Mouse (Mus musculus): ENCODE results near the gene Pard3b. TPM values are rescaled to one million over a fixed set of nuclear protein-coding genes. Genes with fewer than 3 reads are reported as not detected.

Gene Pard3b
- polyA plus RNA-seq, 1 experiment from 2014 or later, result 17.0 TPM

DNA sequence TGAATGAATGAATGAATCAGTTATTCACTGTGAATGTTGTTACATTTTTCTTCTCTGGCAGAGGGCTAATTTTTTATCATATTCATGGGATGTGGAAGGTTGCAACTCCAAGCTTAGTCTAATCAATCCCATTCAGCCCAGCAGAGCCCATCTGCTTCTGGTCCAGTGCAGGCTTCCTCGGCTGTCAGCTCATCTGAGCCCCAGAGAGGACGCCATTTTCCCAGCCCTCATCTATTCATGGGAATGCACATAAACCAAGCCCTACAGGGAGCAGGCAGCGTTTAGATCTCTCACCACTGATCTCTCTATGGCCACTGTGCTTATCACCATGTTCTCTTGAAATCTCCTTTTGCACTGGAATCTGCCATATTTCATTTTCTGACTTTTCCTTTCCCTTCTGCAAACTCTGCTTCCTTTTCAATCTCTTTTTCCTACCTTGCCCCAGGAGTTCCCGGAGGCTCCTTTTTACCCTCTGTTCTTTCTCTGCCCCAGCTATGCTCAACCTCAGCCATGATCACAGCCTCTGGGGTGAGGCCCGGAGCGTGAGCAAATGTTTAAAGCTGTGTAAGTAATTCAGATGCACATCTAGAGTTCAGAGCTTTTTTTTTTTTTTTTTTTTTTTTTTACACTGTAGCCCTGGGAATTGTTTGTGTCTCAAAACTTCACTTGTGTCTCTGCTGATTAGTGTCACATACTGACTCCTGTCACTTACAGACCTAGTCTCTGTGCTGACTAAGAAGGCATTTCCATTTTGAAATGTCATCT, 241.3 kb downstream of the Pard3b start:
- H3K36me3 ChIP-seq, result no peaks in the 10 kb centered on the region
- no peak overlapping the region for H3K9ac ChIP-seq
- no peak overlapping the region for H3K27ac ChIP-seq
- ATAC-seq (ENCODE audit: low FRiP score, low read depth), result no peak
- H3K4me3 ChIP-seq, result no peak overlapping the region
- no peak overlapping the region for H3K4me2 ChIP-seq (replicated peaks)
- WGBS, result 64% methylated on average over 6 of the region's 6 CpGs
- no peaks in the 10 kb centered on the region for H3K9me3 ChIP-seq
- no peaks in the 10 kb centered on the region for H3K4me1 ChIP-seq
- no peaks in the 10 kb centered on the region for H3K27me3 ChIP-seq

DNA sequence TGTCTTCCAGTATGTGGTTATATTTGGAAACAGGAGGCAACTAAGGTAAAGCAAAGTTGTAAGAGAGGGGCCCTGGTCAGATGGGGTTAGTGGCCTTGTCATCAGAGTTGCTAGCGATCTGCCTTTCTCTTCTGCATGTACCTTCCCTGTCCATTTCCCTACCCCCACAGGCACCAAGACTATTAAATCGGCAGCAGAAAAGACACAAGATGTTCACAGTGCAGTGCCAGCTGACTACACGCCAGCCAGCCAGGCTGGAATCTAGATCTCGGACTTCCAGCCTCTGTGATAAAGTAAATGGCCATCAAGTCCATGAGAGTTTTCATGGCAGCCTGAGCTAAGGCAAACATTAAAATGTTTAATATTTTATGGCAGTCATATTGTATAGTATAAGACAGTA, 257.4 kb downstream of the Pard3b start:
- H3K9me3 ChIP-seq, result no peaks in the 10 kb centered on the region
- no peak overlapping the region for H3K27ac ChIP-seq
- H3K4me3 ChIP-seq, result no peak overlapping the region
- no peaks in the 10 kb centered on the region for H3K36me3 ChIP-seq
- no peak overlapping the region for H3K4me2 ChIP-seq (replicated peaks)
- WGBS, result 86% methylated on average over 4 of the region's 4 CpGs
- ATAC-seq (ENCODE audit: low FRiP score, low read depth), result no peak
- 0 out of 2 replicates have a peak, but pooled peaks cover under 1% of the 10 kb centered on the region for H3K4me1 ChIP-seq
- H3K9ac ChIP-seq, result no peak overlapping the region
- H3K27me3 ChIP-seq, result no peaks in the 10 kb centered on the region

GRCm38 (mm10) chr1:61903271-61904007, 264.8 kb downstream of the Pard3b start:
- Histone ChIP-seq H3K9ac (no peak overlapping the region), H3K4me1 (no peaks in the 10 kb centered on the region), H3K4me2 (replicated peaks) (no peak overlapping the region), H3K36me3 (no peaks in the 10 kb centered on the region), H3K27me3 (no peaks in the 10 kb centered on the region), H3K4me3 (no peak overlapping the region), H3K27ac (no peak overlapping the region), H3K9me3 (no peaks in the 10 kb centered on the region)
- 79% methylated on average over 4 of the region's 4 CpGs for WGBS
- no peak for ATAC-seq (ENCODE audit: low FRiP score, low read depth)

GRCm38 (mm10) chr1:61904036-61904435, 265.4 kb downstream of the Pard3b start:
- Histone ChIP-seq H3K4me1 (no peaks in the 10 kb centered on the region), H3K4me2 (replicated peaks) (no peak overlapping the region), H3K4me3 (no peak overlapping the region), H3K36me3 (no peaks in the 10 kb centered on the region), H3K9ac (no peak overlapping the region), H3K27ac (no peak overlapping the region), H3K9me3 (no peaks in the 10 kb centered on the region), H3K27me3 (no peaks in the 10 kb centered on the region)
- 64% methylated on average over 4 of the region's 4 CpGs for WGBS
- no peak for ATAC-seq (ENCODE audit: low FRiP score, low read depth)

DNA sequence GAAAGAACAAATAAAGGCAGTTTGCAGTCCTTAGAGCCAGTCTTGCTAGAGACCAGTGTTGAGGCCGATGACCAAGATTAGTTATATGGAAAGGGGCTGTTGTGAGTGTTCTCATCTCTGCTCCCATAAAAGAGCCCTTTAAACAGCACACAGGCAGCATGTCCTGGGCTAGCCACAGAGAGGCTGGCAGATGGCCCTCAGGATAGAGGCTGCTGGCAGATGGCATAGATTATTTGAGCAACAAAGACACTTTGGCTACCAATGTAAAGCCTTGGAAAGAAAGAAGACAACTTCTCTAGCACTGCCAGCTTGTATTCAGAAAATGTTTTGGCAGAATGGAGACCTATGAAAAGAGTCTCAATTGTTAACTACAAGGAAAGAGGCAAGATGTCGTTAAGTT, 274.3 kb downstream of the Pard3b start:
- WGBS, result 34% methylated on average over 2 of the region's 2 CpGs
- H3K36me3 ChIP-seq, result no peaks in the 10 kb centered on the region

GRCm38 (mm10) chr1:61924958-61925357, 286.3 kb downstream of the Pard3b start:
- Histone ChIP-seq H3K9ac (no peak overlapping the region), H3K4me3 (no peak overlapping the region), H3K27ac (no peak overlapping the region), H3K9me3 (no peaks in the 10 kb centered on the region), H3K4me2 (replicated peaks) (no peak overlapping the region), H3K27me3 (no peaks in the 10 kb centered on the region), H3K4me1 (peaks cover 27% of the 10 kb centered on the region), H3K36me3 (no peaks in the 10 kb centered on the region)
- 8% methylated on average over 2 of the region's 2 CpGs for WGBS
- no peak for ATAC-seq (ENCODE audit: low FRiP score, low read depth)

More for the DNA sequence above, 274.3 kb downstream of the Pard3b start:
- Histone ChIP-seq H3K27ac (no peak overlapping the region), H3K27me3 (no peaks in the 10 kb centered on the region), H3K9me3 (no peaks in the 10 kb centered on the region), H3K4me1 (peaks cover 7% of the 10 kb centered on the region), H3K4me2 (replicated peaks) (no peak overlapping the region), H3K9ac (no peak overlapping the region), H3K4me3 (no peak overlapping the region)
- ATAC-seq (ENCODE audit: low FRiP score, low read depth), result no peak

GRCm38 (mm10) chr1:61925541-61925940, 286.9 kb downstream of the Pard3b start:
- Histone ChIP-seq H3K4me1 (peaks cover 27% of the 10 kb centered on the region), H3K9me3 (no peaks in the 10 kb centered on the region), H3K27me3 (no peaks in the 10 kb centered on the region), H3K9ac (no peak overlapping the region), H3K27ac (no peak overlapping the region), H3K4me2 (replicated peaks) (no peak overlapping the region), H3K36me3 (no peaks in the 10 kb centered on the region), H3K4me3 (no peak overlapping the region)
- ATAC-seq (ENCODE audit: low FRiP score, low read depth), result peak; percentile 15; the same call in 1 of the 2 replicates
- 45% methylated on average over 5 of the region's 5 CpGs for WGBS

DNA sequence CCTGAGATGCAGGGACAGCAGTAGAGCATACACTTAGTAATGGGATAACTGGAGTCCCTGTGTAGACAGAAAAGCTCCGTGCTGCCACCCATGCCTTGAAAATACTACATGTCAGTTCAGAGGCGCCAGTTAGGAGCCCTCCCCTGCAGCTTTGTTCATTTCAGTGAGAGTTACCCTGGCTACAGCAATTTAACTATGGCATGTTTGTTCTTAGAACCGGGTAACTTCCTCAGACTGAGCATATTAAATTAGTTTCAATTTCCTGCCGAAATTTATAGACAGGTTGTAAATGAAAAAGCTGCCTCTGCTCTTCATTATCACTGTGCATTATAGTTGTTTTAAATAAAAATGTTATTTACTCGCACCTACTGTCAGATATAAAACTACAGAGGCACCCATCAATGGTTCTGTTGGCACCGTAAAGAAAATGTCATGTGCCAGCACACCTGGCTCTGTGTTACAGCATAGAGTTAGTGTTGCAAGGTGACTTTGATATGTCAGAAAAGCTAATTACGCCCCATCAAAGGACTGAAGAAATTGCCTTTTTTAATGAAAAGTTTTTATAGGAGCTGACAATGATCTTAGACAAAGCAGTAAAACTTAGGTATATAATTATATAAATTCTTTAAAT, 289.6 kb downstream of the Pard3b start:
- Histone ChIP-seq H3K27ac (no peak overlapping the region), H3K9ac (no peak overlapping the region), H3K9me3 (no peaks in the 10 kb centered on the region), H3K27me3 (no peaks in the 10 kb centered on the region), H3K4me1 (peaks cover 27% of the 10 kb centered on the region), H3K36me3 (no peaks in the 10 kb centered on the region), H3K4me2 (replicated peaks) (0 out of 2 replicates have a peak overlapping the region, but pooled peaks have one; percentile 2), H3K4me3 (no peak overlapping the region)
- ATAC-seq (ENCODE audit: low FRiP score, low read depth), result no peak
- WGBS, result 14% methylated on average over 7 of the region's 7 CpGs

DNA sequence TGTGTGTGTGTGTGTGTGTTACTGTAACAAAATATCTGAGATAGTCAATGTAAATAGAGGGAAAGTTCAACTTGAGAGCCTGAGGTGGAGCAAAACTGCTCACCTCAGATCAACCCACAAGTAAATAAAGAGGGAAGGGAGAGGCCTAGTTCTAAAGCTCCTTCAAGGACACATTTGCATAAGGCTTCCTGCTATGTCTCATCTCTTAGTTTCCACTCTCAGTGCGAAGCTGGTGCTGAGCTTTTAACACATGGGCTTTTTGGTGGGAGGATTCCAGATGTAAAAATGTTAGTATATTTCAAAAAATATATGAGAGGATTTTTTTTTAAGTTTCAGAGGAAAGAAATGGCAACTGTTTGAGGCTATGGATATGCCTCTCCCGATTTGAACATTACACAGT, 294.9 kb downstream of the Pard3b start:
- H3K36me3 ChIP-seq, result no peaks in the 10 kb centered on the region
- H3K4me2 ChIP-seq (replicated peaks), result no peak overlapping the region
- H3K27ac ChIP-seq, result no peak overlapping the region
- 79% methylated on average over 2 of the region's 2 CpGs for WGBS
- no peak overlapping the region for H3K4me3 ChIP-seq
- H3K27me3 ChIP-seq, result no peaks in the 10 kb centered on the region
- peaks cover 13% of the 10 kb centered on the region for H3K4me1 ChIP-seq
- no peaks in the 10 kb centered on the region for H3K9me3 ChIP-seq
- no peak overlapping the region for H3K9ac ChIP-seq
- no peak for ATAC-seq (ENCODE audit: low FRiP score, low read depth)

GRCm38 (mm10) chr1:61934760-61935159, 296.1 kb downstream of the Pard3b start:
- H3K27me3 ChIP-seq, result no peaks in the 10 kb centered on the region
- no peak overlapping the region for H3K4me2 ChIP-seq (replicated peaks)
- H3K9ac ChIP-seq, result no peak overlapping the region
- H3K4me3 ChIP-seq, result no peak overlapping the region
- no peaks in the 10 kb centered on the region for H3K36me3 ChIP-seq
- H3K4me1 ChIP-seq, result peaks cover 14% of the 10 kb centered on the region
- no peak; the same call in 1 of the 2 replicates for ATAC-seq (ENCODE audit: low FRiP score, low read depth)
- H3K27ac ChIP-seq, result peak overlapping the region; percentile 23; the same call in 1 of the 2 replicates
- 27% methylated on average over 4 of the region's 4 CpGs for WGBS
- no peaks in the 10 kb centered on the region for H3K9me3 ChIP-seq

DNA sequence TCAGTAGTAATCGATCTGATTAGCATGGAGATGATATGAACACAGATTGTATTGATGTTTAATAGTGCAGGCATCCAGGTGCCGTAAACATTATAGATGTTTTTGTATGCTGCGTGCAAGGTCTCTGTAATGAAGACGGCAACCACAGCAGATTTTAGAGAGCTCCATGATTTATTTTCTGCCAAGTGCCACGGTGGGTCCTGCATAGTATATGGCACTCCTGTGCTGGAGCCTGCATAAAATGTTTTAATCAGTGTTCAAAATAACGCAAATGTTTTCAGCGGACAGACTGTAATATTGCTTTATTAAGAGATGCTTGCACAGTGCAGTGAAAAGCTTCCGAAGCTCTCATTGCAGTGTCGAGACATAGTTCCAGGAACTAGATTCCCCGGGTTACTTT, 301.3 kb downstream of the Pard3b start:
- H3K4me1 ChIP-seq, result peaks cover 12% of the 10 kb centered on the region
- H3K27me3 ChIP-seq, result no peaks in the 10 kb centered on the region
- no peak overlapping the region for H3K4me3 ChIP-seq
- H3K36me3 ChIP-seq, result no peaks in the 10 kb centered on the region
- H3K9me3 ChIP-seq, result peaks cover 6% of the 10 kb centered on the region; the same call in 1 of the 2 replicates
- H3K9ac ChIP-seq, result no peak overlapping the region
- H3K4me2 ChIP-seq (replicated peaks), result no peak overlapping the region
- 45% methylated on average over 10 of the region's 10 CpGs for WGBS
- H3K27ac ChIP-seq, result no peak overlapping the region
- no peak for ATAC-seq (ENCODE audit: low FRiP score, low read depth)

- H3K27me3 ChIP-seq, result no peaks in the 10 kb centered on the region
- H3K27ac ChIP-seq, result no peak overlapping the region
- H3K4me2 ChIP-seq (replicated peaks), result no peak overlapping the region
- no peak overlapping the region for H3K9ac ChIP-seq
- no peaks in the 10 kb centered on the region for H3K4me1 ChIP-seq
- ATAC-seq (ENCODE audit: low FRiP score, low read depth), result no peak
- no peak overlapping the region for H3K4me3 ChIP-seq
- 80% methylated on average over 9 of the region's 9 CpGs for WGBS
- no peaks in the 10 kb centered on the region for H3K9me3 ChIP-seq
- no peaks in the 10 kb centered on the region for H3K36me3 ChIP-seq
Measured at GRCm38 (mm10) chr1:61961533-61961932, 322.9 kb downstream of the Pard3b start.

Data from limb, embryonic 13.5 days (tissue).